Mouse (Mus musculus) liver, embryonic 14.5 days (tissue): ENCODE results near the gene Dtx3l.

ENCODE experiments used
- CTCF ChIP-seq: IDR thresholded peaks from 2 replicates; pipeline ENCODE4 v1.5.1; 2016; ENCODE audit warnings: antibody characterized with exemption, low read depth, control low read depth
- EP300 ChIP-seq: IDR thresholded peaks from 2 replicates; pipeline ENCODE4 v1.6.1; 2016; ENCODE audit warnings: antibody characterized with exemption, low read depth

- TF ChIP-seq CTCF (no peak), EP300 (peak; percentile 52)
Measured at GRCm38 (mm10) chr16:35981363-35981821, 42.4 kb upstream of the Dtx3l start.
